Mouse (Mus musculus): Measurements from ENCODE around the gene Htr6. TPM values are rescaled to one million over a fixed set of nuclear protein-coding genes. Genes with fewer than 3 reads are reported as not detected.

Gene Htr6
- polyA plus RNA-seq, 1 experiment from 2014 or later = 0.11 TPM

DNA sequence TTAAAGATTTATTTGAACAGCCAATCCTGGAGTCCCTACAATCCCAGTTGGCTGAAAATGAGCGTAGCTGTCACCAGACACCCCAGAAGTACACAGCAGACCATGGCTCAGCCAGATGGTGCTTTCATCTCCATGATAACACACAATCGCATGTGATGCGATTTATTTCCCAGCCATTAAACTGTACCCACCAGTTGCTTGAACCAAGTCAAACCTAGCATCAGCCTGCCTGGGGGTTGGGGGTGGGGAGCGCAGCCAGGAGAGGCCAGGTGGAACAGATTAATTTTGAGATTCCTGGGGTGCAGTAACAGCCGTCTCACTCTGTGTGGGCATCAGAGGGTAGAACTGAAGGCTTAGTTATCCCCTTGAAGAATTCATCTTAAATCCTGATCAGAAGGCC lies 29.0 kb downstream of the Htr6 start:
- ATAC-seq (ENCODE audit: insufficient read depth, low FRiP score, low TSS enrichment) = no peak
- Histone ChIP-seq H3K4me1 (ENCODE audit: control insufficient read depth, insufficient read depth, low read length) (no peaks in the 10 kb centered on the region), H3K4me2 (ENCODE audit: low read depth) (no peak overlapping the region), H3K27me3 (ENCODE audit: control insufficient read depth, insufficient read depth, low read length) (no peaks in the 10 kb centered on the region), H3K9ac (ENCODE audit: low read length) (no peak overlapping the region), H3K9me3 (ENCODE audit: control insufficient read depth, low read length) (no peaks in the 10 kb centered on the region), H3K36me3 (ENCODE audit: control insufficient read depth, insufficient read depth, low read length) (no peaks in the 10 kb centered on the region), H3K27ac (ENCODE audit: low read depth, low read length) (no peak overlapping the region), H3K4me3 (ENCODE audit: low read depth, low read length) (no peak overlapping the region)
- DNase-seq (ENCODE audit: low spot score) = no peak
- WGBS = 83% methylated on average over 5 of the region's 5 CpGs

GRCm38 (mm10) chr4:139044566-139044965 lies 30.8 kb downstream of the Htr6 start:
- Histone ChIP-seq H3K27me3 (ENCODE audit: control insufficient read depth, insufficient read depth, low read length) (no peaks in the 10 kb centered on the region), H3K27ac (ENCODE audit: low read depth, low read length) (no peak overlapping the region), H3K4me3 (ENCODE audit: low read depth, low read length) (no peak overlapping the region), H3K9me3 (ENCODE audit: control insufficient read depth, low read length) (no peaks in the 10 kb centered on the region), H3K36me3 (ENCODE audit: control insufficient read depth, insufficient read depth, low read length) (no peaks in the 10 kb centered on the region), H3K4me2 (ENCODE audit: low read depth) (no peak overlapping the region), H3K9ac (ENCODE audit: low read length) (no peak overlapping the region), H3K4me1 (ENCODE audit: control insufficient read depth, insufficient read depth, low read length) (no peaks in the 10 kb centered on the region)
- WGBS = 88% methylated on average over 5 of the region's 5 CpGs
- ATAC-seq (ENCODE audit: insufficient read depth, low FRiP score, low TSS enrichment) (no peak), DNase-seq (ENCODE audit: low spot score) (no peak)

- no peak overlapping the region for H3K9ac ChIP-seq (ENCODE audit: low read length)
- H3K4me2 ChIP-seq (ENCODE audit: low read depth) = no peak overlapping the region
- DNase-seq (ENCODE audit: low spot score) (no peak), ATAC-seq (ENCODE audit: insufficient read depth, low FRiP score, low TSS enrichment) (no peak)
- no peaks in the 10 kb centered on the region for H3K27me3 ChIP-seq (ENCODE audit: control insufficient read depth, insufficient read depth, low read length)
- no peak overlapping the region for H3K27ac ChIP-seq (ENCODE audit: low read depth, low read length)
- no peaks in the 10 kb centered on the region for H3K9me3 ChIP-seq (ENCODE audit: control insufficient read depth, low read length)
- no peaks in the 10 kb centered on the region for H3K36me3 ChIP-seq (ENCODE audit: control insufficient read depth, insufficient read depth, low read length)
- H3K4me3 ChIP-seq (ENCODE audit: low read depth, low read length) = no peak overlapping the region
- no peaks in the 10 kb centered on the region for H3K4me1 ChIP-seq (ENCODE audit: control insufficient read depth, insufficient read depth, low read length)
- WGBS = 88% methylated on average over 2 of the region's 2 CpGs
Measured at GRCm38 (mm10) chr4:139043600-139043999, 31.8 kb downstream of the Htr6 start.

GRCm38 (mm10) chr4:139042611-139043010 lies 32.8 kb downstream of the Htr6 start:
- DNase-seq (ENCODE audit: low spot score) = no peak
- no peak overlapping the region for H3K4me3 ChIP-seq (ENCODE audit: low read depth, low read length)
- H3K4me1 ChIP-seq (ENCODE audit: control insufficient read depth, insufficient read depth, low read length) = no peaks in the 10 kb centered on the region
- H3K27ac ChIP-seq (ENCODE audit: low read depth, low read length) = no peak overlapping the region
- no peak for ATAC-seq (ENCODE audit: insufficient read depth, low FRiP score, low TSS enrichment)
- H3K36me3 ChIP-seq (ENCODE audit: control insufficient read depth, insufficient read depth, low read length) = no peaks in the 10 kb centered on the region
- no peaks in the 10 kb centered on the region for H3K9me3 ChIP-seq (ENCODE audit: control insufficient read depth, low read length)
- no peak overlapping the region for H3K4me2 ChIP-seq (ENCODE audit: low read depth)
- WGBS = 82% methylated on average over 5 of the region's 5 CpGs
- H3K9ac ChIP-seq (ENCODE audit: low read length) = no peak overlapping the region
- no peaks in the 10 kb centered on the region for H3K27me3 ChIP-seq (ENCODE audit: control insufficient read depth, insufficient read depth, low read length)

GRCm38 (mm10) chr4:139040084-139040839 lies 35.1 kb downstream of the Htr6 start:
- no peaks in the 10 kb centered on the region for H3K36me3 ChIP-seq (ENCODE audit: control insufficient read depth, insufficient read depth, low read length)
- DNase-seq (ENCODE audit: low spot score) (no peak), ATAC-seq (ENCODE audit: insufficient read depth, low FRiP score, low TSS enrichment) (no peak)
- H3K27ac ChIP-seq (ENCODE audit: low read depth, low read length) = no peak overlapping the region
- H3K4me3 ChIP-seq (ENCODE audit: low read depth, low read length) = no peak overlapping the region
- no peaks in the 10 kb centered on the region for H3K27me3 ChIP-seq (ENCODE audit: control insufficient read depth, insufficient read depth, low read length)
- no peak overlapping the region for H3K4me2 ChIP-seq (ENCODE audit: low read depth)
- WGBS = 10% methylated on average over 9 of the region's 10 CpGs
- no peaks in the 10 kb centered on the region for H3K9me3 ChIP-seq (ENCODE audit: control insufficient read depth, low read length)
- H3K9ac ChIP-seq (ENCODE audit: low read length) = no peak overlapping the region
- no peaks in the 10 kb centered on the region for H3K4me1 ChIP-seq (ENCODE audit: control insufficient read depth, insufficient read depth, low read length)

GRCm38 (mm10) chr4:139037795-139038607 lies 37.4 kb downstream of the Htr6 start:
- ATAC-seq (ENCODE audit: insufficient read depth, low FRiP score, low TSS enrichment) = no peak
- DNase-seq (ENCODE audit: low spot score) = no peak
- Histone ChIP-seq H3K9ac (ENCODE audit: low read length) (no peak overlapping the region), H3K27ac (ENCODE audit: low read depth, low read length) (no peak overlapping the region), H3K9me3 (ENCODE audit: control insufficient read depth, low read length) (no peaks in the 10 kb centered on the region), H3K27me3 (ENCODE audit: control insufficient read depth, insufficient read depth, low read length) (no peaks in the 10 kb centered on the region), H3K4me2 (ENCODE audit: low read depth) (no peak overlapping the region), H3K4me1 (ENCODE audit: control insufficient read depth, insufficient read depth, low read length) (no peaks in the 10 kb centered on the region), H3K36me3 (ENCODE audit: control insufficient read depth, insufficient read depth, low read length) (no peaks in the 10 kb centered on the region), H3K4me3 (ENCODE audit: low read depth, low read length) (no peak overlapping the region)
- 70% methylated on average over 17 of the region's 17 CpGs for WGBS

GRCm38 (mm10) chr4:139035799-139036198 lies 39.6 kb downstream of the Htr6 start:
- no peak overlapping the region for H3K9ac ChIP-seq (ENCODE audit: low read length)
- ATAC-seq (ENCODE audit: insufficient read depth, low FRiP score, low TSS enrichment) (no peak), DNase-seq (ENCODE audit: low spot score) (no peak)
- H3K27ac ChIP-seq (ENCODE audit: low read depth, low read length) = no peak overlapping the region
- H3K4me2 ChIP-seq (ENCODE audit: low read depth) = no peak overlapping the region
- H3K27me3 ChIP-seq (ENCODE audit: control insufficient read depth, insufficient read depth, low read length) = no peaks in the 10 kb centered on the region
- 96% methylated on average over 3 of the region's 3 CpGs for WGBS
- no peaks in the 10 kb centered on the region for H3K4me1 ChIP-seq (ENCODE audit: control insufficient read depth, insufficient read depth, low read length)
- H3K9me3 ChIP-seq (ENCODE audit: control insufficient read depth, low read length) = no peaks in the 10 kb centered on the region
- H3K4me3 ChIP-seq (ENCODE audit: low read depth, low read length) = no peak overlapping the region
- no peaks in the 10 kb centered on the region for H3K36me3 ChIP-seq (ENCODE audit: control insufficient read depth, insufficient read depth, low read length)

DNA sequence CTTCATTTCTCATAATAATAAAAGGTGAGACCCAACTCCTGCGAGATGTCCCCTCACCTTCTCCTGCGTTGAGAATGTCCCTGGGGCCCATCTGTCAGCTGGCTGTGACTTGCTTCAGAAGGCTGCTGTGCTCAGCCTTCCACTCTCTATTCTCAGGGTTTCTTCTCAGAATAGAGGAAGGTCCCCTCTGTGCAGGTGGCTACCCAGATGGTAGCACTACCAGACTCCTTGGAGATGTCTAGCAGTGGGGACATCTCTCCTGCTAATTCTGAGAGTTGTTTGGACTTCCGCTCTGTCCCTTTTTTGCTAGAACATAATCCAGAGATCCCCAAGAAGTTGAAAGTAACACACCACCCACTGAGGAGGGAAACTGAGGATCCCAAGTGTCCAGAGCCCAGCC lies 40.4 kb downstream of the Htr6 start:
- Histone ChIP-seq H3K27ac (ENCODE audit: low read depth, low read length) (no peak overlapping the region), H3K4me1 (ENCODE audit: control insufficient read depth, insufficient read depth, low read length) (no peaks in the 10 kb centered on the region), H3K9me3 (ENCODE audit: control insufficient read depth, low read length) (no peaks in the 10 kb centered on the region), H3K9ac (ENCODE audit: low read length) (no peak overlapping the region), H3K36me3 (ENCODE audit: control insufficient read depth, insufficient read depth, low read length) (no peaks in the 10 kb centered on the region), H3K27me3 (ENCODE audit: control insufficient read depth, insufficient read depth, low read length) (no peaks in the 10 kb centered on the region), H3K4me2 (ENCODE audit: low read depth) (no peak overlapping the region), H3K4me3 (ENCODE audit: low read depth, low read length) (no peak overlapping the region)
- DNase-seq (ENCODE audit: low spot score) = no peak
- WGBS = 93% methylated on average over 3 of the region's 3 CpGs
- no peak for ATAC-seq (ENCODE audit: insufficient read depth, low FRiP score, low TSS enrichment)

DNA sequence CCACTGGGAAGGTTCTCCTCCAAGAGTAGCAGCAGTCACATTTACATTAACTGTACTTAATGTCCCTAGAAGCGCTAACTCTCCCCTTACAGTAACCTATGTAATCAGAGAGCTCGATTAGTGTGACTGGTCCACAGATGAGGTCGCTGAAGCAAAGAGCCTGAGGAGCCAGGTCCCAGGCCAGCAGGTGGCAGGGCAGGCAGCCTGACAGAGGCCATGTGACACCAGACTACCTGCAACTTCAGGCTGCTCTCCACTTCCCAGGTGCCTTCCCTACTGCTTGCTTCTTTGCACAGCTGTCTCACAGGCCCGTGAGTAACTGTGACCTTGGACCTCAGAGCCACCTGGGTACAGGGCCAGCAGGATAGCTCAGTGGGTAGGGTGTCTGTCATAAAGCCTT lies 40.8 kb downstream of the Htr6 start:
- H3K4me1 ChIP-seq (ENCODE audit: control insufficient read depth, insufficient read depth, low read length) = no peaks in the 10 kb centered on the region
- no peaks in the 10 kb centered on the region for H3K27me3 ChIP-seq (ENCODE audit: control insufficient read depth, insufficient read depth, low read length)
- H3K9me3 ChIP-seq (ENCODE audit: control insufficient read depth, low read length) = no peaks in the 10 kb centered on the region
- no peak overlapping the region for H3K9ac ChIP-seq (ENCODE audit: low read length)
- H3K27ac ChIP-seq (ENCODE audit: low read depth, low read length) = no peak overlapping the region
- no peak overlapping the region for H3K4me3 ChIP-seq (ENCODE audit: low read depth, low read length)
- H3K4me2 ChIP-seq (ENCODE audit: low read depth) = no peak overlapping the region
- H3K36me3 ChIP-seq (ENCODE audit: control insufficient read depth, insufficient read depth, low read length) = no peaks in the 10 kb centered on the region
- no peak for DNase-seq (ENCODE audit: low spot score)
- no peak for ATAC-seq (ENCODE audit: insufficient read depth, low FRiP score, low TSS enrichment)
- WGBS = 61% methylated on average over 4 of the region's 4 CpGs

Data from neural tube, embryonic 11.5 days (tissue).